ENCODE assay signal across 8 mouse cellular contexts in genomic region chr7:28382347-28382951, GRCm38 (mm10). TPM values are rescaled to one million over a fixed set of nuclear protein-coding genes. Genes with fewer than 3 reads are reported as not detected.
DNase-seq lines count a peak whose midpoint lies in the region; ATAC-seq and TF ChIP-seq lines count a peak whose summit lies in the region.

No protein-coding gene starts in this region.

- peaks cover 15% of the 10 kb centered on the region for H3K36me3 ChIP-seq in lung, embryonic 14.5 days (ENCODE audit: insufficient read depth)
- peaks cover 12% of the 10 kb centered on the region for H3K36me3 ChIP-seq in hindbrain, embryonic 12.5 days
- H3K36me3 ChIP-seq in midbrain, embryonic 11.5 days (ENCODE audit: control insufficient read depth, insufficient read depth, low read length), result no peaks in the 10 kb centered on the region; the same call in 1 of the 2 replicates

- peak overlapping the region; percentile 35 for H3K4me3 ChIP-seq in lung, embryonic 14.5 days (ENCODE audit: low read depth, low read length)
- H3K4me3 ChIP-seq in hindbrain, embryonic 12.5 days, result peak overlapping the region; percentile 22; the same call in 1 of the 2 replicates
- no peak overlapping the region for H3K4me3 ChIP-seq in midbrain, embryonic 11.5 days (ENCODE audit: low read depth, low read length)

- peak overlapping the region; percentile 68 for H3K4me2 ChIP-seq in lung, embryonic 14.5 days
- peak overlapping the region; percentile 52 for H3K4me2 ChIP-seq in hindbrain, embryonic 12.5 days (replicated peaks)
- H3K4me2 ChIP-seq in midbrain, embryonic 11.5 days, result no peak overlapping the region

- no peak for ATAC-seq in lung, embryonic 14.5 days (ENCODE audit: insufficient read depth)
- no peak for ATAC-seq in hindbrain, embryonic 12.5 days (ENCODE audit: low FRiP score)
- ATAC-seq in midbrain, embryonic 11.5 days (ENCODE audit: low FRiP score), result no peak
- no peak for ATAC-seq in monocyte, adult 5-6 weeks (replicated peaks; ENCODE audit: insufficient number of reproducible peaks, low FRiP score, low TSS enrichment, poor library complexity, severe bottlenecking)
- ATAC-seq in granulocyte monocyte progenitor cell, adult 5-6 weeks (replicated peaks; ENCODE audit: poor library complexity, severe bottlenecking), result no peak

- no peaks in the 10 kb centered on the region for H3K9me3 ChIP-seq in lung, embryonic 14.5 days (ENCODE audit: low read depth, low read length)
- no peaks in the 10 kb centered on the region for H3K9me3 ChIP-seq in hindbrain, embryonic 12.5 days (replicated peaks)
- H3K9me3 ChIP-seq in midbrain, embryonic 11.5 days (ENCODE audit: control insufficient read depth, low read length), result no peaks in the 10 kb centered on the region

- H3K9ac ChIP-seq in lung, embryonic 14.5 days, result peak overlapping the region; percentile 60; the same call in 1 of the 2 replicates
- peak overlapping the region; percentile 50; the same call in 1 of the 2 replicates for H3K9ac ChIP-seq in hindbrain, embryonic 12.5 days
- no peak overlapping the region for H3K9ac ChIP-seq in midbrain, embryonic 11.5 days (ENCODE audit: low read length)

- DNase-seq in lung, embryonic 14.5 days, result peak; percentile 42
- no peak for DNase-seq in lung, postnatal 4 days
- DNase-seq in brain, adult 2 months (ENCODE audit: low read depth, low spot score), result peak; percentile 78
- peak; percentile 88 for DNase-seq in midbrain, embryonic 11.5 days (ENCODE audit: low spot score, missing footprints)
- DNase-seq in testis, postnatal 14 days (ENCODE audit: low spot score), result no peak

- no peak for TF ChIP-seq CTCF in lung, embryonic 14.5 days (IDR thresholded peaks at IDR 0.05; ENCODE audit: low read depth)

- peak overlapping the region; percentile 100 for H3K27ac ChIP-seq in lung, embryonic 14.5 days (ENCODE audit: low read depth)
- H3K27ac ChIP-seq in hindbrain, embryonic 12.5 days, result peak overlapping the region; percentile 80; the same call in 1 of the 2 replicates
- no peak overlapping the region; the same call in 1 of the 2 replicates for H3K27ac ChIP-seq in midbrain, embryonic 11.5 days (ENCODE audit: low read depth, low read length)

- 41% methylated on average over 10 of the region's 12 CpGs for WGBS in lung, embryonic 14.5 days
- 75% methylated on average over 9 of the region's 12 CpGs for WGBS in hindbrain, embryonic 12.5 days
- WGBS in midbrain, embryonic 11.5 days, result 72% methylated on average over 10 of the region's 12 CpGs

- H3K4me1 ChIP-seq in lung, embryonic 14.5 days (ENCODE audit: insufficient read depth), result peaks cover 36% of the 10 kb centered on the region
- peaks cover 48% of the 10 kb centered on the region for H3K4me1 ChIP-seq in hindbrain, embryonic 12.5 days
- H3K4me1 ChIP-seq in midbrain, embryonic 11.5 days (ENCODE audit: control insufficient read depth, insufficient read depth, low read length), result peaks cover 30% of the 10 kb centered on the region

- H3K27me3 ChIP-seq in lung, embryonic 14.5 days (ENCODE audit: insufficient read depth, low read length), result no peaks in the 10 kb centered on the region
- H3K27me3 ChIP-seq in hindbrain, embryonic 12.5 days, result peaks cover 8% of the 10 kb centered on the region; the same call in 1 of the 2 replicates
- peaks cover 6% of the 10 kb centered on the region; the same call in 1 of the 2 replicates for H3K27me3 ChIP-seq in midbrain, embryonic 11.5 days (ENCODE audit: control insufficient read depth, insufficient read depth, low read length)

RNA-seq across cellular contexts. Expression of gene Zfp36, which starts 2.4 kb away (rescaled TPM):
- polyA plus RNA-seq in lung, embryonic 14.5 days (2014; fragmentation: Nextera tagmentation; extraction: Ambion mirVana), result 12.9 and 13.2 TPM in 2 replicates
- 6.3 and 7.3 TPM in 2 replicates for polyA plus RNA-seq in hindbrain, embryonic 12.5 days (2016; fragmentation: Nextera tagmentation; extraction: Ambion mirVana)
- 3.3 and 3.5 TPM in 2 replicates for polyA plus RNA-seq in midbrain, embryonic 11.5 days (2014; fragmentation: Nextera tagmentation; extraction: Ambion mirVana)
- total RNA-seq in monocyte, adult 5-6 weeks (2017), result 140 to 403 TPM (median 154 TPM) in 3 replicates
- total RNA-seq in granulocyte monocyte progenitor cell, adult 5-6 weeks (2014; fragmentation: Nextera tagmentation), result 37.1 and 55.8 TPM in 2 replicates
- 30.8 and 41.3 TPM in 2 replicates for total RNA-seq in granulocyte monocyte progenitor cell, adult 5-6 weeks (2017)

RNA-seq across cellular contexts. Expression of gene Plekhg2, which starts 10.1 kb away (rescaled TPM):
- 74.1 and 75.1 TPM in 2 replicates for polyA plus RNA-seq in lung, embryonic 14.5 days (2014; fragmentation: Nextera tagmentation; extraction: Ambion mirVana)
- polyA plus RNA-seq in hindbrain, embryonic 12.5 days (2016; fragmentation: Nextera tagmentation; extraction: Ambion mirVana), result 71.7 and 74.9 TPM in 2 replicates
- 36.1 and 39.4 TPM in 2 replicates for polyA plus RNA-seq in midbrain, embryonic 11.5 days (2014; fragmentation: Nextera tagmentation; extraction: Ambion mirVana)
- total RNA-seq in monocyte, adult 5-6 weeks (2017), result 8.4 to 13.1 TPM (median 12.7 TPM) in 3 replicates
- 4.1 and 6.1 TPM in 2 replicates for total RNA-seq in granulocyte monocyte progenitor cell, adult 5-6 weeks (2014; fragmentation: Nextera tagmentation)
- 0.88 and 1.1 TPM in 2 replicates for total RNA-seq in granulocyte monocyte progenitor cell, adult 5-6 weeks (2017)

RNA-seq across cellular contexts. Expression of gene Med29, which starts 10.1 kb away (rescaled TPM):
- 45.9 and 49.1 TPM in 2 replicates for polyA plus RNA-seq in lung, embryonic 14.5 days (2014; fragmentation: Nextera tagmentation; extraction: Ambion mirVana)
- polyA plus RNA-seq in hindbrain, embryonic 12.5 days (2016; fragmentation: Nextera tagmentation; extraction: Ambion mirVana), result 39.6 and 42.2 TPM in 2 replicates
- polyA plus RNA-seq in midbrain, embryonic 11.5 days (2014; fragmentation: Nextera tagmentation; extraction: Ambion mirVana), result 44.4 and 50.5 TPM in 2 replicates
- 6.9 to 12.3 TPM (median 12.0 TPM) in 3 replicates for total RNA-seq in monocyte, adult 5-6 weeks (2017)
- 19.2 and 25.5 TPM in 2 replicates for total RNA-seq in granulocyte monocyte progenitor cell, adult 5-6 weeks (2014; fragmentation: Nextera tagmentation)
- 16.7 and 18.5 TPM in 2 replicates for total RNA-seq in granulocyte monocyte progenitor cell, adult 5-6 weeks (2017)

RNA-seq across cellular contexts. Expression of gene Paf1, which starts 10.3 kb away (rescaled TPM):
- polyA plus RNA-seq in lung, embryonic 14.5 days (2014; fragmentation: Nextera tagmentation; extraction: Ambion mirVana), result 73.1 and 75.4 TPM in 2 replicates
- 83.9 and 85.9 TPM in 2 replicates for polyA plus RNA-seq in hindbrain, embryonic 12.5 days (2016; fragmentation: Nextera tagmentation; extraction: Ambion mirVana)
- 72.8 and 83.8 TPM in 2 replicates for polyA plus RNA-seq in midbrain, embryonic 11.5 days (2014; fragmentation: Nextera tagmentation; extraction: Ambion mirVana)
- 162 to 264 TPM (median 189 TPM) in 3 replicates for total RNA-seq in monocyte, adult 5-6 weeks (2017)
- total RNA-seq in granulocyte monocyte progenitor cell, adult 5-6 weeks (2014; fragmentation: Nextera tagmentation), result 97.6 and 111 TPM in 2 replicates
- total RNA-seq in granulocyte monocyte progenitor cell, adult 5-6 weeks (2017), result 136 and 170 TPM in 2 replicates

RNA-seq across cellular contexts. Expression of gene Rps16, which starts 32.0 kb away (rescaled TPM):
- polyA plus RNA-seq in lung, embryonic 14.5 days (2014; fragmentation: Nextera tagmentation; extraction: Ambion mirVana), result 1,310 and 1,324 TPM in 2 replicates
- 514 and 573 TPM in 2 replicates for polyA plus RNA-seq in hindbrain, embryonic 12.5 days (2016; fragmentation: Nextera tagmentation; extraction: Ambion mirVana)
- polyA plus RNA-seq in midbrain, embryonic 11.5 days (2014; fragmentation: Nextera tagmentation; extraction: Ambion mirVana), result 740 and 824 TPM in 2 replicates
- total RNA-seq in monocyte, adult 5-6 weeks (2017), result 691 to 731 TPM (median 723 TPM) in 3 replicates
- total RNA-seq in granulocyte monocyte progenitor cell, adult 5-6 weeks (2014; fragmentation: Nextera tagmentation), result 4,181 and 4,473 TPM in 2 replicates
- total RNA-seq in granulocyte monocyte progenitor cell, adult 5-6 weeks (2017), result 929 and 980 TPM in 2 replicates

Comparison
In these comparisons a context has a peak if more than half of its experiments do, and no peak if none do; other contexts are left out.
1. DNase-seq: peak in lung, embryonic 14.5 days (single experiment), brain, adult 2 months (single experiment) and midbrain, embryonic 11.5 days (single experiment); none in lung, postnatal 4 days (0 of 2) and testis, postnatal 14 days (single experiment).